Mouse (Mus musculus) ZHBTc4 (cell line): Measurements from ENCODE around the gene Pik3r5.

Experiments used
- DNase-seq: peaks from one replicate; pipeline ENCODE4 v3.0.0-alpha.2; 2011; ENCODE audit warnings: low read depth, low spot score

Gene Pik3r5

DNA sequence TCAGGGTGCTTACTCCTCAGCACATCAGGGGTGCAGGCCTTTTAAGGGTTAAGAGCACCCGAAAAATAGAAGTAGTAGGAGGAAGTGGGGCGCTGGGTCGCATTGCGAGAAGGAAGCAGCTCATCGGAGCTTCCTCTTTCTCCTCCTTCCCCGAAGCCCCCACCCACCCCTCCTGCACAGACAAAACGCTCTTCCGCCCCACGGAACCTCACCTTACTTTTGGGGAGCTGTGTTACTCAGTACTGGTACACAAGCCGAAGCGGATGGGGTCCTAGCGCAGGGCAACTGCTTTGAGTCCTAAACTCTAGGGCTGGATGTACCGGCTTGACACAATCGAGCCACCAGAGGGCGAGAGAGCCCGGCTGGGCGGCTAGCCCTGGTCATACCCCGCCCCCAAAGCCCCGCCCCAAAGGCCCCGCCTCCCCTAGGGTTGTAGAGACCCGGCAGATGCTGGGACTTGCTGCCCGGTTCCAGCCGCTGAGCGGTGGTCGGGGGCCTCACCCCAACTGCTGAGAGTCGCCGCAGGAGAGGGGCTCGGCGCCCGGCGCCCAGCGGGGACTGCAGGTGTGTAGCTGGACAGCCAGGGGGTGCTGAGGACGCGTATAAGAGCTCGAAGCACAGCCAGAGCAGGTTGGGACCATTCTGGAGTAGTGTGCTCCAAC lies at the start of gene Pik3r5:
Gene Pik3r5 (plus strand): TSS at position 423 of the 662 bp plus-strand sequence.
- DNase-seq: peak; percentile 90

- DNase-seq: peak; percentile 9
Measured at GRCm38 (mm10) chr11:68383519-68383918, 48.4 kb upstream of the Pik3r5 start.

DNA sequence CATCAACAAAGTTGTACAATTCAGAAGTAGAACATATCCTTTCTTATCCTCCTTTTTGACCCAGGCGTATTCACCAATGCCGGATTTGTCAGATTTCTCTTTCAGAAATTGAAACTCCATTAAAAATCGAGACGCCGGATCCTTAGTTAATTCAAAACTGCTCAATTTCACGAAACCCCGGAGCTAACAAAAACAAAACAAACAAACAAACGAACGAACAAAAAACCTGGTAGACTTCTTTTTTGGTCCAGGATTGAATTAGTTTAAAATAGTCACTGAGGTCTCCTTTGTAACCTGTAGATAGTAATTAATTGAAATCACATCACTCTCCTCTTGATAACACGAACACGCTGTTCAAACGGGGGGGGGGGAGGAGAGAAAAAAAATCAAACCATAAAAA lies 47.8 kb upstream of the Pik3r5 start:
- no peak for DNase-seq

DNA sequence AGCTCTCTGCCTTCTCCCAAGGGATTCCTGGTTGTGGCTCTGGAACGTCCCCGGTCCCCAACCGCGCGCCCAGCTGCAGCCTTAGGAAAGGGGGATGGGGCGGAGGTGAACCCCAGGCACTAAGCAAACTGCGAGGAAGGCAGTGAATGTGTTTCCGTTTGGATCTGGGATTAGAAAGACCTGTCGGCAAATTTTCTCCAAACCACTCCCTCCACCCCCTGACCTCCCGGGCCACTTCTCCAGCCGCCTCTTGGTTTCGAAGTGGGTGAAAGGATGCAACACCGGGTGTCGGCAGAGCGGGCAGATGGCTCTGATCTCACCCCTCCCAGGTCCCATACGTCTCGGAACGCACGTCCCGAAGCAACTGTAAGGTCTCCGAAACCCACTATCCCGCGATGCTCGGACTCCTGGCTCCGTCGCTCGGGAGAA lies 47.3 kb upstream of the Pik3r5 start:
- DNase-seq: peak; percentile 48

GRCm38 (mm10) chr11:68385021-68385821 lies 46.7 kb upstream of the Pik3r5 start:
- DNase-seq: peak; percentile 83

- peak; percentile 55 for DNase-seq
Measured at GRCm38 (mm10) chr11:68385921-68386588, 45.9 kb upstream of the Pik3r5 start.

DNA sequence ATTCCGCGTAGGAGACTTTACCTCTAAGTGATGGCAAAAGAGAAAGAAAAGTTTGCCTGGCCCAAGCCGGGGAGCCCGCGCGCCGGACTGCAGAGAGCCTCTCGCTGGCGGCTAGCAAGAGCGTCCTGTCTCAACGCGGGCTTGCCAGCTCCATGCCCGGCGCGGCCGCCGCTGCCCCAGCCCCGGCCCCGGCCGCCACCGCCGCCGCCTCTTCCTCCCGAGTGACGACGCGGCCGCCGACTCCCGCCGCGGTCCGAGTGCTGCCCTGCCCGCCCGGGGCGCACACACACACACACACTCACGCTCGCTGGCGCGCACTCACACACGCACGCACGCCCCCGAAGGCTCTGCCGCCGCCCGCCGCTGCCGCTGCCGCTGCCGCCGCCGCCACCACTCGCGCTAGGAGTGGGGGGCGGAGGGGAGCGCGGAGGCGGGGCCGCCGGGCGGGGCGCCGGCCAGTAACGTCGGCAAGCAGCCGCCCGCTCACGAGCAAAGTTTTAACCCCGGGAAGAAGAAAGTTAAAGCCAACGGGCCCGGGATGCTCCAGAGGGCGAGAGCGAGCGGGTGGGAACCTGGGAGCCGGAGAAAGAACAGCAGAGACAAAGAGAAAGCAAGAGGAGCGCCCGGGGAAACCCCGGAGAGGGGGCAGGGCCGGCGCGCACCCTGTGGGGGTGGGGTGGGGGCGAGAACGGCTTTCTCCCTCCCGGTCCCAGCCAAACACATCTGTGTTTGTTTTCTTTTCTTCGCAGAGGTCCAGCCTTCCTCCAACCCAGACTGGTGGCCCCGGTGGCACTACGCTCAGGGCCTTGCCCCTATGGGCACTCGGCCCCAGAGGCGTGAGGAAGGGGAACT lies 45.1 kb upstream of the Pik3r5 start:
- peak; percentile 78 for DNase-seq

DNA sequence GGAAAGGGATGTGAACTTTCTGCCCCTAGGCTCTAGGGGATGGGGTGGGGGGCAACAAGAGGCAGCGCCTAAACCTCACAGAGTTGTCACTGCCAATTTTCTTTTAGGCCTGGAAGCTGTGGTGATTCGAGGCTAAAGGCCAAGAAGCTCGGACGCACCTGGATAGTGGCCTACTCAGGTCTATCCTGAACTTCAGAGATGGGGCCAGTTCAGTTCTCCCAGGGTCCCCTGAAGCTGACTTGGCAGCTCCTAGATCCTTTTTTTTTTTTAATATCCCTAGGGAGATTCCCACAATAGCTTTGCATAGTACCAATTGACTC lies 44.5 kb upstream of the Pik3r5 start:
- DNase-seq: no peak

DNA sequence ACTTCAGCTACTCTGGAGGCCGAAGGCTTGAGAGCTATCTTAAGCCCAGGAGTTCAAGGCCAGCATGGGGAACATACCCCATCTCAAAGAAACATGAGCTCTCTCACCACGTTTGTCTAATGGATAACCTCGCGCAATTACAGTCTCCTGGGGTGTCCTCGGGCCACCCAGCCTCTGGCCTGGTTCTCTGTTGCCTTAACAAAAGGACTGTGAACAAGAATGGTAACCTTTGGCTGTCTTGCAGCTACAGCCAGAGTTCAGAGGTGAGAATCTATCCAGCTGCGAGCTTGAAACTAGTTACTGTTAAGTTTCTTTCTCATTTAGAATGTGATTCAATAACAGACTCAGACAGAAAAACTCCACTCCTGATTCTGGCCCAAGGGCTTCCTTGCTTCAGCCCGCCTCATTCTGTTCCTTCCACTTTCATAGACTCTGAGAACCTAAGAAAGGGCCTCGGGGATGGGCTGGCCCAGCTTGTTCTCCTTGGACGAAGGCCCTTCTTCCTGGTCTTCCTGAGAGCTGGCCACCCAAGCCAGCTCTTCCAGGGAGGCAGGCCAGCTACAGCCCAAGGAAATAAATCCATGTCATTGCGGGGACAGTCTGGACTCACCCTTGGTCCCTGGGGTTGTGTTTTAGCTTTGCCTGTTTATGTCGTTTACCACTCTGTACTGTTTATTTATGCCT lies 43.8 kb upstream of the Pik3r5 start:
- peak; percentile 65 for DNase-seq

- DNase-seq: no peak
Measured at GRCm38 (mm10) chr11:68388655-68389015, 43.3 kb upstream of the Pik3r5 start.

DNA sequence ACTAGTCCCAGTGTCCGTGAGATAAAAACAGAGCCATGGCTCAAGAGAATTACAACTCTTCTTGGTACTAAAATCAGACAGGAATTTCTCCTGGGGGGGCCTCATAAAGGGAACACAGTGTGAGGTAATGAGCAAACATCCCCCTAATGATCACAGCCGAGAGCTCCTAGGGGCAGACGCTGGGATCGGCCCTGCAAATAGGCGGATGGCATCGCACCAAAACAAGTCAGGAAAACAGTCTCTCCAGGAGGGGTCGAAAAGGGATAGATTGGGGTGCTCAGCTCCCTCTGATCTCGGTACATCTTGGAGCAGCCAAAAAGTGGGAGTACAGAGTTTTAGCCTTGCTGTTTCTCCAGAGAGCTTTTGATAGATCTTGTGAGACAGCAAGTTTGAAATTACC lies 42.3 kb upstream of the Pik3r5 start:
- DNase-seq: peak; percentile 15

GRCm38 (mm10) chr11:68390381-68391287 lies 41.3 kb upstream of the Pik3r5 start:
- peak; percentile 58 for DNase-seq

DNA sequence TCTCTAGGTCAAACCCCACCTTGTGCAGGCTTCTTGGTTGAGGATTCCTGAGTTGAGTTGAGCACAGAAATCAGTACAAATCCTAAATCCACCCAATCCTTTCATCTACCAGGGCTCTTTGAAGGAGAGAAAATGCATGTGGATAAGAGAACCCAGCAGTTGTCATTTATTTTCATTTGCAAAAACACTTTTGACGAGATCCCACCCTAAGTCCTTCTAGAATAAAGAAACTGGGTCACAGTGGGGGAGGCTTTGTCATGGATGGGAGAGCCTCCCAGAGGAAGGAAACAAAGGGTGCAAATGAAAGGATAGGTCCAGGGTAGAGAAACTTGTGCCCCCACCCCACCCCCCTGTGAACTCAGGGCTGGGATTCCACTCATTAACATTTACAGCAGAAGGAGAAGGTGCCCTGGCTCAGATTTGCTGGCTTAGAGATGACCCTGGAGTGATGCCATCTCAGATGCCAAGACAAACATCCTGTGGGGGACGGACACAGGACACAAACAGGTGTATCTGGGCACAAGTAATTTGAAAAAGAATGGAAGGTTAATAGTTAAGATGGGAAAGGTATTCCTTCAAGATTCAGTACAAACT lies 37.9 kb upstream of the Pik3r5 start:
- peak; percentile 95 for DNase-seq

- peak; percentile 43 for DNase-seq
Measured at GRCm38 (mm10) chr11:68394749-68395148, 37.2 kb upstream of the Pik3r5 start.

- DNase-seq: no peak
Measured at GRCm38 (mm10) chr11:68395546-68395945, 36.4 kb upstream of the Pik3r5 start.

DNA sequence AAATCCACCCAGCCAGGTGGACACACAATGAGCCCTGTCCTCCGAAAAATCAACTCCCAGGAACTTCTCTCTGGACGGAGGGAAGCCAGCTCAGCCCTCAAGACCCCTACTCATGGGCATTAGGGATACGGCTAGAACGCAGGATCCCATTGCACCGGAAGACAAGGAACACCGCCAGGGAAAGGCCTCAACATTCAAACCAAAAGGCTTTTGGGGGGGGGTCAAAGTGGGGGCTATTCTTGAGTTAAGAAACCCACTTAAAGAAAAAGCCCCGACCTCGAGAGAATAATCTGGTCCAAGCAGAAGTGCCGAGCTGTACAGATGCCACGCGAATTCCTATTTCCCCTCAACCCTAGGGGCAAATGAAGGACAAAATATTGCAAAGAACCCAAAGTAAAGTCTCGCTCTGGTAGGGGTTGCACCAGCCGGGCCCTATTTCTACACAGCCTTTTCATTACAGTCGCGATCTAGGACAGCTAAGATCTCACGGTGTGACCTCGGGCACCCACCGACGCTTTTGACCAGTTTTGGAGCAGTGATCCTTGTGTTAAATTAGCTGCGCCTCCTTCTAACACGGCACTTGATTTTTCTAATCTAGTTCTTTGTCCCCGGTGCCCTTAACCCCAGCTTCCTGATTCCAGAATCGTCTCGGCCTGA lies 32.9 kb upstream of the Pik3r5 start:
- DNase-seq: no peak

DNA sequence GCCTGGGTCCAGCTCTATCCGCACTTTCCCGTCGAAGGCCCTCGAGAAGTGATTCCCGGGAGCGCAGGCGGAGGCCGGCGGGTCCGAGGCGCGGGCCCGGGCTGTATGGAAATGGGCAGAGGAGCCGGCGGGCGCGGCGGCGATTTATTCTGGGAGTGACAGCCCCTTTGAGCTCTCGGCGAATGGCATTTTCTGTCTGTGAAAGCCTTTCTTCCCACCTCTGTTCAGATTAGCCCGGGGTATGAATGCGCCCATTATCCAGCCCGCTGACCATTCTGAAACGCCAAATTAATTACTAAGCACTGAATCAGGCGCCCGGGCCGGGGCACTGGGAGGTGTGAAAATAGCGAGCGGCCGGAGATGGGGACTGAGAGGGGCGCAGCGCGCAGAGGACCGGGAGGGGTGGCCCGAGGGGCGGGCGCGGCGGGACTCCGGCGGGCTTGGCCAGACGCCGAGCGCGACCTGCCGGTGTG lies 32.3 kb upstream of the Pik3r5 start:
- peak; percentile 65 for DNase-seq

GRCm38 (mm10) chr11:68400021-68400671 lies 31.8 kb upstream of the Pik3r5 start:
- DNase-seq: peak; percentile 79
